Mouse (Mus musculus): ENCODE results near the gene Pip5k1b. TPM values are rescaled to one million over a fixed set of nuclear protein-coding genes. Genes with fewer than 3 reads are reported as not detected.

Gene Pip5k1b
- polyA plus RNA-seq, 1 experiment from 2014 or later, result 5.6 TPM

DNA sequence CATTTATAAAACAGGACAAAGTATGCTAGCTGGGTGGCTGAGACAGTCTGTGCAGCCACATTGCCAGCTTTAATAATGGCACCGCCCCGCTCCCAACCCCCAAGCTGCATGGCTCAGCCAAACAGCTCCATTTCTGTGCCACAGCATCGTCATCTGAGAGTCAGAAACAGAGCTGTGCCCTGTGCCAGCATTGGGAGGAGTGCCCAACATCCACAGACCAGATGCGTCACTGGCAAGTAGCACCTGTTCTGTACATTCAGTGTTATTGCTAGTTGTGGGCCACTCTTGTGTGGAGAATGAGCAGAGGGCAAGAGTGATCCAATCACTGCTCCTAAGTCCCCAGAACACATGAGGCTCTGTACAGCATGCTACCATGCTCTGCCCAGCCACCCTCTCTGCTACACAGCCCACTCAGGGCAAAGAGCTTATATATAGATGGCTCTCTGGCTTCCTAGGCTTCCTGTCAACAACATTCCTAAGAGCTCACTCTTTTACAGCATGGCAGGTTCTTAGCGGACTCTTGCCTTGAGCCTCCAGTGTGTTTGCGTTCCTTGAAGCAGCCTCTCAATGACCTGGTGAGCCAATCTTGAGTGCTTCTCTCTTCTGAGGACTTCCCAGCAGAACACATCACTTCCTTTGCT, 99.0 kb downstream of the Pip5k1b start:
- Histone ChIP-seq H3K27ac (ENCODE audit: low read depth, low read length) (no peak overlapping the region), H3K27me3 (replicated peaks; ENCODE audit: control insufficient read depth, insufficient read depth, low read length) (no peaks in the 10 kb centered on the region), H3K4me1 (replicated peaks; ENCODE audit: control insufficient read depth, insufficient read depth, low read length) (peaks cover 5% of the 10 kb centered on the region; the same call in 1 of the 2 replicates), H3K9ac (ENCODE audit: low read depth, low read length) (no peak overlapping the region), H3K4me2 (no peak overlapping the region), H3K36me3 (ENCODE audit: control insufficient read depth, insufficient read depth, low read length) (no peaks in the 10 kb centered on the region), H3K9me3 (ENCODE audit: control insufficient read depth, low read length) (no peaks in the 10 kb centered on the region), H3K4me3 (ENCODE audit: low read depth, low read length) (no peak overlapping the region)
- no peak for ATAC-seq (replicated peaks; ENCODE audit: low FRiP score)
- WGBS, result 86% methylated on average over 6 of the region's 6 CpGs
- DNase-seq (ENCODE audit: low spot score), result peak; percentile 18

DNA sequence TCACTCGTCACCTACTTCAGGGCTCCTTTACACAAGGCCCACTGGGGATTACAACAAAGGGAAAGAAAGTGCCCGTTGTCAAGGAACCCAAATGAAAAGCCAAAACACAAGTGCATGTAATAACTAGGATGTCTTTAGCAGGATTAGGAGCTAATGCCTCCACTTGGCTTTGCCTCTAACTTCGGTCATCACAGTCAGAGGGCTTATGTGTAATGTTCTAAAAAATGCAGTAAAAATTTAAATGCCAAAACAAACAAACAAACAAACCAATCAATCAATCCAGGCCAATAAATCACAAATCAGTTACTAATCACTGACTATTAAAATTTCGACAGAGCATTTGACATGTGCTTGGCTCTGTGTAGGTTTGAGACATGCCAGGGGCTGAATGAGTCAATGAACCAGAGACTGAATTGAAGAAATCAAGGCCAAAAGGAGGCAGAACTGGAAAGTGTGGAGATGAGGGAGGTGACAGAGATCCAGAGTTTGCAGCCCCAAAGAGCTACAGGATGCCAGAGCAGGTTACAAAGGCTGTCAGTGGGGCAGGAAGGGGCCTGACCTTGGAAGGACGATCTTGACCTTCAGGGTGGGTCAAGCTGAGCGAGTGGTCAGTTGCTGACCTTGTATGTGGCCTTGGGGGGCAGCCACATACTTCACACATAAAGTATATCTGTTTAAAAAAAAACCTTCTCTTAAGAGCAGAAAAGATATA, 100.3 kb downstream of the Pip5k1b start:
- H3K9me3 ChIP-seq (ENCODE audit: control insufficient read depth, low read length), result no peaks in the 10 kb centered on the region
- DNase-seq (ENCODE audit: low spot score), result no peak
- H3K4me2 ChIP-seq, result no peak overlapping the region
- H3K4me3 ChIP-seq (ENCODE audit: low read depth, low read length), result no peak overlapping the region
- ATAC-seq (replicated peaks; ENCODE audit: low FRiP score), result no peak
- no peak overlapping the region for H3K27ac ChIP-seq (ENCODE audit: low read depth, low read length)
- WGBS, result 81% methylated on average over 6 of the region's 6 CpGs
- H3K4me1 ChIP-seq (replicated peaks; ENCODE audit: control insufficient read depth, insufficient read depth, low read length), result peaks cover 6% of the 10 kb centered on the region; the same call in 1 of the 2 replicates
- no peak overlapping the region for H3K9ac ChIP-seq (ENCODE audit: low read depth, low read length)
- H3K27me3 ChIP-seq (replicated peaks; ENCODE audit: control insufficient read depth, insufficient read depth, low read length), result no peaks in the 10 kb centered on the region
- no peaks in the 10 kb centered on the region for H3K36me3 ChIP-seq (ENCODE audit: control insufficient read depth, insufficient read depth, low read length)

DNA sequence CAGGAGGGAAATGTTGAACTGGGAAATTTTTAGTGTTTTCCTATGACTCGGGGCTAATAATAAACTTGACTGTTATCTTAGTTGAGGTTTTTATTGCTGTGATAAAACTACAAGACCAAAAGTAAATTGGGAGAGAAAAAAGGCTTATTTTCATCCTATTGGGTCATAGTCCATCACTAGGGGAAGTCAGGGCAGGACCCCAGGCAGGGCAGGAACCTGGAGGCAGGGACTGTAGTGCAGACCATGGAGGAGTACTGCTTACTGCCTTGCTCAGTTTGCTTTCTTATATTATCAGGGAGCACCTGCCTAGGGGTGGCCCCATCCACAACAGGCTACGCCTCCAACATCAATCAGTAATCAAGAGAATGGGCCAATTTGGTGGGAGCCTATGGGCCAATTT, 101.2 kb downstream of the Pip5k1b start:
- 73% methylated on average over 2 of the region's 2 CpGs for WGBS
- ATAC-seq (replicated peaks; ENCODE audit: low FRiP score) (no peak), DNase-seq (ENCODE audit: low spot score) (no peak)
- no peak overlapping the region for H3K27ac ChIP-seq (ENCODE audit: low read depth, low read length)
- H3K4me3 ChIP-seq (ENCODE audit: low read depth, low read length), result no peak overlapping the region
- no peak overlapping the region for H3K4me2 ChIP-seq
- H3K9me3 ChIP-seq (ENCODE audit: control insufficient read depth, low read length), result no peaks in the 10 kb centered on the region
- H3K36me3 ChIP-seq (ENCODE audit: control insufficient read depth, insufficient read depth, low read length), result no peaks in the 10 kb centered on the region
- H3K4me1 ChIP-seq (replicated peaks; ENCODE audit: control insufficient read depth, insufficient read depth, low read length), result peaks cover 6% of the 10 kb centered on the region; the same call in 1 of the 2 replicates
- no peak overlapping the region for H3K9ac ChIP-seq (ENCODE audit: low read depth, low read length)
- no peaks in the 10 kb centered on the region for H3K27me3 ChIP-seq (replicated peaks; ENCODE audit: control insufficient read depth, insufficient read depth, low read length)

DNA sequence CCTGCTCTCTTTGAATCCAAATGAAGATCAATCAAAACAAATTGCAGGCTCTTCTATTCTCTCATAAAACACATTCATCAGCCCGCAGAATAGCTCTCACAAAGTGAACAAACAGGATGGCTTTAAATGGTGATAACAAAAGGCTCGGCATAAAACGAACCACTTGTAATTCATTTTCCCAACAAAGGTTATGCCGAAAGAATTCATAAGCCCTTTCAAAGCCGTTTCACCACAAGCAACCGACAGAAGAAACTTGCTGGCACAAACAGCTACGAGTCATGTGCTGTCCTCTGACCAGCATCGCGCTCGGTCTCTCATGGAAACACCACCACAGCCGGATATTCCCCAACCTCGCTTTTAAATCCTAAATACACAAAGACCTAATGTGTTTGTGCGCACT, 102.3 kb downstream of the Pip5k1b start:
- no peak for ATAC-seq (replicated peaks; ENCODE audit: low FRiP score)
- Histone ChIP-seq H3K4me1 (replicated peaks; ENCODE audit: control insufficient read depth, insufficient read depth, low read length) (peaks cover 6% of the 10 kb centered on the region; the same call in 1 of the 2 replicates), H3K27ac (ENCODE audit: low read depth, low read length) (no peak overlapping the region), H3K4me3 (ENCODE audit: low read depth, low read length) (no peak overlapping the region), H3K36me3 (ENCODE audit: control insufficient read depth, insufficient read depth, low read length) (no peaks in the 10 kb centered on the region), H3K9me3 (ENCODE audit: control insufficient read depth, low read length) (no peaks in the 10 kb centered on the region), H3K9ac (ENCODE audit: low read depth, low read length) (no peak overlapping the region), H3K27me3 (replicated peaks; ENCODE audit: control insufficient read depth, insufficient read depth, low read length) (no peaks in the 10 kb centered on the region), H3K4me2 (no peak overlapping the region)
- no peak for DNase-seq (ENCODE audit: low spot score)
- 88% methylated on average over 13 of the region's 13 CpGs for WGBS

DNA sequence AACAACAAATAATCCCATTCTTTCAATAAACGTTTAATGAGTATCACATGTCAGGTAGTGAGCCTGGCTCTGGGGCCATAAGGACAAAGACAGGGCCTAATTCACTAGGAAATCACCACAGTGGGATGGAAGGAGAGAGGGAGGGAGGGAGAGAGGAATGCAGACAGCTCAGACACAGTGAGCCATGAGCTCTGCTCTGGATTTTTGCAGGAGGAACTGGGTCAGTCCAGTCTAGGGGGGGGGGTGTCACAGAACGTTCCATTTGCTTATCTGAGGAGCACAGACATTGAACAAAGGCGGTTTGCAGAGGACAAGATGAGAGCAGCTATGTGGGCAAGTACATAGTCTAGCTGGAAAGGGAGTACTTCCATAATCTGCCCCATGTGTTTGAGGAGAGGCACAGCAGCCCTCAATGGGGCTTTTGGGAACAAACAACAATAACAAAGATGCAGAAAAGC, 103.2 kb downstream of the Pip5k1b start:
- peaks cover 6% of the 10 kb centered on the region; the same call in 1 of the 2 replicates for H3K4me1 ChIP-seq (replicated peaks; ENCODE audit: control insufficient read depth, insufficient read depth, low read length)
- peak; percentile 50 for DNase-seq (ENCODE audit: low spot score)
- peak; percentile 98 for ATAC-seq (replicated peaks; ENCODE audit: low FRiP score)
- peak overlapping the region; percentile 13; the same call in 1 of the 2 replicates for H3K27ac ChIP-seq (ENCODE audit: low read depth, low read length)
- H3K36me3 ChIP-seq (ENCODE audit: control insufficient read depth, insufficient read depth, low read length), result no peaks in the 10 kb centered on the region
- no peaks in the 10 kb centered on the region for H3K27me3 ChIP-seq (replicated peaks; ENCODE audit: control insufficient read depth, insufficient read depth, low read length)
- no peak overlapping the region for H3K4me3 ChIP-seq (ENCODE audit: low read depth, low read length)
- no peak overlapping the region for H3K9ac ChIP-seq (ENCODE audit: low read depth, low read length)
- 21% methylated on average over 3 of the region's 3 CpGs for whole genome bisulfite sequencing
- H3K4me2 ChIP-seq, result peak overlapping the region; percentile 45
- H3K9me3 ChIP-seq (ENCODE audit: control insufficient read depth, low read length), result no peaks in the 10 kb centered on the region

DNA sequence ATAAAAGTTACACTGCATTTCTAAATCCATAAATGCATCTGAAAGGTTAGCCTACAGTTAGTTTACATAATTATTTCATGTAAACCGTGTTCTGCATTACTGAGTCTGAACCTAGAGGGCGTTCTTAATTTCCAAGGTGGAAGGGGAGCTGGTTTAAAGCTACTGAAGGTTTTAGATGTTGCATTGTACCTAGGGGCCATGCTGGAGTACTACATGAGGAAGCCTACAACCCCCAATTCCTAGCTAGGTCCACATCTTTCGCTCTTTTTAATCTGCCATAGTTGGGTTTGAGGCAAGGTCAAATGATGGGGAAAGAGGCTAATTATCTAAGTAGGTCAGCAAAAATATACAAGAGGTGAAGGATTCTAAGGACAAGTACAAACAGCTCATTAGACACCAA, 104.0 kb downstream of the Pip5k1b start:
- no peak overlapping the region for H3K27ac ChIP-seq (ENCODE audit: low read depth, low read length)
- H3K9ac ChIP-seq (ENCODE audit: low read depth, low read length), result no peak overlapping the region
- H3K4me2 ChIP-seq, result no peak overlapping the region
- peaks cover 6% of the 10 kb centered on the region; the same call in 1 of the 2 replicates for H3K4me1 ChIP-seq (replicated peaks; ENCODE audit: control insufficient read depth, insufficient read depth, low read length)
- no peak overlapping the region for H3K4me3 ChIP-seq (ENCODE audit: low read depth, low read length)
- no peak for DNase-seq (ENCODE audit: low spot score)
- 82% methylated on average over 3 of the region's 3 CpGs for WGBS
- H3K36me3 ChIP-seq (ENCODE audit: control insufficient read depth, insufficient read depth, low read length), result no peaks in the 10 kb centered on the region
- ATAC-seq (replicated peaks; ENCODE audit: low FRiP score), result no peak
- no peaks in the 10 kb centered on the region for H3K27me3 ChIP-seq (replicated peaks; ENCODE audit: control insufficient read depth, insufficient read depth, low read length)
- H3K9me3 ChIP-seq (ENCODE audit: control insufficient read depth, low read length), result no peaks in the 10 kb centered on the region

DNA sequence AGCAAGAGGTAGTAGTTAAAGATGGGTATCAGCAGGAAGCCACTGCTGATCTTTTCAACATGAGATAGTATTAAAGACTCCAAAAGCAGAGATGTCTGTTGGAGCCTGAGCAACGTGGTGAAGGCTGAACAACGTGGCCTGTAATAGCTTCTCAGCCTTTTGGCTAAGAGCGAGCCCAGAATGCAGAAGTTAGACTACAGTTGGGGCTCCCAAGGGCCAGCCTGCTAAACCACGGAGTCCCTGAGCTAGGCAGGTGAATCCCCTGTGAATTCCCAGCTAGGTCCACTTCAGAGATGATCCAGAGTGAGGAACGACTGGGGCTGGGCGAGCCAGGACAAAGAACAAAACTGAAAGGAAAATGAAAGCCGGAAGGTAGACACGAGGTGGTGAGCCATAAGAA, 104.9 kb downstream of the Pip5k1b start:
- H3K9me3 ChIP-seq (ENCODE audit: control insufficient read depth, low read length), result no peaks in the 10 kb centered on the region
- DNase-seq (ENCODE audit: low spot score), result no peak
- H3K27ac ChIP-seq (ENCODE audit: low read depth, low read length), result no peak overlapping the region
- 78% methylated on average over 8 of the region's 8 CpGs for WGBS
- no peaks in the 10 kb centered on the region for H3K27me3 ChIP-seq (replicated peaks; ENCODE audit: control insufficient read depth, insufficient read depth, low read length)
- H3K4me2 ChIP-seq, result no peak overlapping the region
- peaks cover 6% of the 10 kb centered on the region; the same call in 1 of the 2 replicates for H3K4me1 ChIP-seq (replicated peaks; ENCODE audit: control insufficient read depth, insufficient read depth, low read length)
- H3K4me3 ChIP-seq (ENCODE audit: low read depth, low read length), result no peak overlapping the region
- no peak for ATAC-seq (replicated peaks; ENCODE audit: low FRiP score)
- H3K36me3 ChIP-seq (ENCODE audit: control insufficient read depth, insufficient read depth, low read length), result no peaks in the 10 kb centered on the region
- no peak overlapping the region for H3K9ac ChIP-seq (ENCODE audit: low read depth, low read length)

DNA sequence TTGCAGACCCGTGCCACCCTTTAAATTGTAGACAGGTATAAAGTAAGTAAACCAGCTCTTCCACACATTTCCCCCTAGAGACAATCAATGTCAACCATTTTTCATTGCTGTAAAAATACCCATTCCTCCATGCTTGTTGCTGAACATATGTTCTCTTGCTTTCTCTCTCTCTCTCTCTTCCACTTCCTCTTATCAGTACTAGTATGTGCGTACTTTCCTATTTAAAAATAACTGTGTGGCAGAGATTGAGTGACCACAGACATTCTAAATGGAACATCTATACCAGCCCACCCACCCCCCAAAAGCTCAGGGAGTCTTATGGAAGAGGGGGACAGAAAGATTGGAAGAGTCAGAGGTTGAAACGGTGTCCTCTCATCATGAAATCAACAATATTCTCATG, 111.3 kb downstream of the Pip5k1b start:
- no peak overlapping the region for H3K27ac ChIP-seq (ENCODE audit: low read depth, low read length)
- DNase-seq (ENCODE audit: low spot score) (no peak), ATAC-seq (replicated peaks; ENCODE audit: low FRiP score) (no peak)
- peaks cover 4% of the 10 kb centered on the region; the same call in 1 of the 2 replicates for H3K4me1 ChIP-seq (replicated peaks; ENCODE audit: control insufficient read depth, insufficient read depth, low read length)
- no peaks in the 10 kb centered on the region for H3K9me3 ChIP-seq (ENCODE audit: control insufficient read depth, low read length)
- no peak overlapping the region for H3K4me2 ChIP-seq
- WGBS, result 70% methylated on average over 3 of the region's 3 CpGs
- H3K9ac ChIP-seq (ENCODE audit: low read depth, low read length), result no peak overlapping the region
- no peaks in the 10 kb centered on the region for H3K27me3 ChIP-seq (replicated peaks; ENCODE audit: control insufficient read depth, insufficient read depth, low read length)
- no peaks in the 10 kb centered on the region for H3K36me3 ChIP-seq (ENCODE audit: control insufficient read depth, insufficient read depth, low read length)
- no peak overlapping the region for H3K4me3 ChIP-seq (ENCODE audit: low read depth, low read length)
